Mouse (Mus musculus): ENCODE results near the gene Mup5. TPM values are rescaled to one million over a fixed set of nuclear protein-coding genes. Genes with fewer than 3 reads are reported as not detected.

The Mup5 gene
- total RNA-seq (2012; rRNA removed) (not detected in 2 replicates), polyA plus RNA-seq (2012; ENCODE audit: insufficient read depth in 1 of 2, insufficient read length in 2 of 2, low read depth in 1 of 2, low replicate concordance in 2 of 2, missing spikeins in 1 of 2) (not detected)

GRCm38 (mm10) chr4:61834952-61835708 lies at the start of gene Mup5:
Mup5 (minus strand) TSS chr4:61835233.
- Histone ChIP-seq H3K79me2 (ENCODE audit: control insufficient read depth, insufficient read depth, low read length, poor library complexity) (no peaks in the 10 kb centered on the region), H3K36me3 (ENCODE audit: control insufficient read depth in 1 of 2, insufficient read depth in 2 of 2, low read length in 2 of 2) (no peaks in the 10 kb centered on the region), H3K27ac (ENCODE audit: control insufficient read depth, low read depth, low read length) (no peak within 1 kb of the TSS), H3K4me3 (ENCODE audit: control insufficient read depth in 1 of 2, insufficient read depth in 1 of 2, low read depth in 2 of 2, low read length in 2 of 2) (no peak within 1 kb of the TSS), H3K9me3 (replicated peaks; ENCODE audit: insufficient read depth, low read length) (no peaks in the 10 kb centered on the region), H3K27me3 (ENCODE audit: control insufficient read depth in 1 of 2, insufficient read depth in 2 of 2, low read length in 2 of 2) (no peaks in the 10 kb centered on the region), H3K4me1 (ENCODE audit: control insufficient read depth in 1 of 2, insufficient read depth in 2 of 2, low read length in 2 of 2) (no peaks in the 10 kb centered on the region), H3K9ac (ENCODE audit: control insufficient read depth, low read depth, low read length, poor library complexity, severe bottlenecking) (no peak within 1 kb of the TSS)
- TF ChIP-seq ELF1 (IDR thresholded peaks at IDR 0.05; ENCODE audit: low read depth, low read length) (no peak), POLR2AphosphoS2 (IDR thresholded peaks at IDR 0.05; ENCODE audit: low read length) (no peak), GATA1 (IDR thresholded peaks at IDR 0.05; ENCODE audit: low read depth, low read length) (no peak), ZC3H11A (IDR thresholded peaks at IDR 0.05; ENCODE audit: low read depth, low read length) (no peak), MAZ (IDR thresholded peaks at IDR 0.05; ENCODE audit: low read depth, low read length) (no peak), MAFK (IDR thresholded peaks at IDR 0.05; ENCODE audit: borderline replicate concordance, low read depth, low read length) (no peak), ZNF384 (IDR thresholded peaks at IDR 0.05; ENCODE audit: low read depth, low read length) (no peak), ETS1 (IDR thresholded peaks at IDR 0.05; ENCODE audit: low read depth, low read length) (no peak), E2F4 (IDR thresholded peaks at IDR 0.05; ENCODE audit: borderline replicate concordance, low read depth, low read length) (no peak), MXI1 (IDR thresholded peaks at IDR 0.05; ENCODE audit: low read depth, low read length) (no peak), NELFE (IDR thresholded peaks at IDR 0.05; ENCODE audit: low read depth, low read length) (no peak)
- DNase-seq (ENCODE audit: low read depth, low spot score): no peak

GRCm38 (mm10) chr4:61858160-61858559 lies 23.1 kb upstream of the Mup5 start:
- DNase-seq (ENCODE audit: low read depth, low spot score): no peak
- Histone ChIP-seq H3K9ac (ENCODE audit: control insufficient read depth, low read depth, low read length, poor library complexity, severe bottlenecking) (no peak overlapping the region), H3K27me3 (ENCODE audit: control insufficient read depth in 1 of 2, insufficient read depth in 2 of 2, low read length in 2 of 2) (no peaks in the 10 kb centered on the region), H3K36me3 (ENCODE audit: control insufficient read depth in 1 of 2, insufficient read depth in 2 of 2, low read length in 2 of 2) (no peaks in the 10 kb centered on the region), H3K79me2 (ENCODE audit: control insufficient read depth, insufficient read depth, low read length, poor library complexity) (no peaks in the 10 kb centered on the region), H3K27ac (ENCODE audit: control insufficient read depth, low read depth, low read length) (no peak overlapping the region), H3K4me1 (ENCODE audit: control insufficient read depth in 1 of 2, insufficient read depth in 2 of 2, low read length in 2 of 2) (no peaks in the 10 kb centered on the region), H3K4me3 (ENCODE audit: control insufficient read depth in 1 of 2, insufficient read depth in 1 of 2, low read depth in 2 of 2, low read length in 2 of 2) (no peak overlapping the region), H3K9me3 (replicated peaks; ENCODE audit: insufficient read depth, low read length) (no peaks in the 10 kb centered on the region)
- TF ChIP-seq CTCF (IDR thresholded peaks at IDR 0.05 in 2 of 3, conservative IDR thresholded peaks at IDR 0.05 in 1 of 3; ENCODE audit: control insufficient read depth in 1 of 3, insufficient read depth in 1 of 3, low read depth in 2 of 3, low read length in 3 of 3, poor library complexity in 1 of 3, severe bottlenecking in 1 of 3) (peak; percentile 30 to 66 (median 57)), SIN3A (IDR thresholded peaks at IDR 0.05; ENCODE audit: low read length) (no peak), ZKSCAN1 (IDR thresholded peaks at IDR 0.05; ENCODE audit: low read depth, low read length) (no peak)

Data from MEL (cell line).